Mouse (Mus musculus) midbrain, embryonic 16.5 days (tissue): ENCODE results near the gene Loxl3. TPM values are rescaled to one million over a fixed set of nuclear protein-coding genes. Genes with fewer than 3 reads are reported as not detected.

ENCODE experiments used
- ATAC-seq: fragments of 200-750 bp; cut with Nextera tagmentation; 2 replicates; pipeline ENCODE4 v1.8.0; 2017; ENCODE audit warnings: moderate TSS enrichment
- H3K27ac ChIP-seq: fragments of 300-500 bp; sonication (generic); 2 replicates; pipeline ENCODE4 v1.5.1; 2014; ENCODE audit warnings: mild to moderate bottlenecking, low read length, mixed read lengths
- H3K27me3 ChIP-seq: fragments of 300-500 bp; sonication (generic); 2 replicates; pipeline ENCODE4 v1.6.1; 2014; ENCODE audit warnings: low read depth, low read length, mixed read lengths; ENCODE audit not compliant: control insufficient read depth, insufficient read depth
- H3K36me3 ChIP-seq: fragments of 300-500 bp; sonication (generic); 2 replicates; pipeline ENCODE4 v1.6.1; 2014; ENCODE audit warnings: mild to moderate bottlenecking, low read length, moderate library complexity, mixed read lengths; ENCODE audit not compliant: control insufficient read depth, insufficient read depth
- H3K4me1 ChIP-seq: fragments of 300-500 bp; sonication (generic); 2 replicates; pipeline ENCODE4 v1.6.1; 2014; ENCODE audit warnings: mild to moderate bottlenecking, low read length, mixed read lengths; ENCODE audit not compliant: control insufficient read depth, insufficient read depth
- H3K4me2 ChIP-seq: fragments of 300-500 bp; sonication (generic); 2 replicates; pipeline ENCODE4 v1.6.1; 2014; ENCODE audit warnings: mild to moderate bottlenecking, low read length, mixed read lengths
- H3K4me3 ChIP-seq: fragments of 300-500 bp; sonication (generic); 2 replicates; pipeline ENCODE4 v1.5.1; 2014; ENCODE audit warnings: low read depth, mild to moderate bottlenecking, low read length, moderate library complexity, mixed read lengths
- H3K9ac ChIP-seq: fragments of 300-500 bp; sonication (generic); 2 replicates; pipeline ENCODE4 v1.6.1; 2014; ENCODE audit warnings: low read depth, low read length, mixed read lengths
- H3K9me3 ChIP-seq: fragments of 300-500 bp; sonication (generic); replicated peaks from 2 replicates; pipeline ENCODE4 v1.6.1; 2014; ENCODE audit warnings: mild to moderate bottlenecking, low read length, mixed read lengths; ENCODE audit not compliant: control insufficient read depth, poor library complexity, severe bottlenecking
- WGBS: fragments of 180-500 bp; shearing (Covaris S2); extraction: QIAGEN DNeasy Blood & Tissue Kit; methylation state at CpG from one replicate; pipeline ENCODE4 v1.1.7; 2014; 5-methylcytosine and 5-hydroxymethylcytosine counted together
- polyA plus RNA-seq: library from polyadenylated mRNA; unstranded; fragments of >200 nt; fragmentation: Nextera tagmentation; extraction: Ambion mirVana; gene quantifications from 2 replicates; pipeline ENCODE4 v1.2.1, GENCODE M21; 2015

Gene Loxl3
- polyA plus RNA-seq, 1 experiment from 2014 or later = 7.5 TPM

GRCm38 (mm10) chr6:83034463-83035055 lies 586 bp downstream of the Loxl3 start:
- ATAC-seq = no peak
- Histone ChIP-seq H3K9me3 (no peaks in the 10 kb centered on the region), H3K4me3 (peak overlapping the region; percentile 47; the same call in 1 of the 2 replicates), H3K9ac (no peak overlapping the region), H3K36me3 (no peaks in the 10 kb centered on the region), H3K27me3 (peaks cover 25% of the 10 kb centered on the region), H3K4me1 (peaks cover 18% of the 10 kb centered on the region), H3K27ac (no peak overlapping the region), H3K4me2 (peak overlapping the region; percentile 84)
- WGBS = 27% methylated on average over 5 of the region's 5 CpGs

GRCm38 (mm10) chr6:83037188-83037587 lies 3.2 kb downstream of the Loxl3 start:
- no peak overlapping the region for H3K4me2 ChIP-seq
- no peaks in the 10 kb centered on the region for H3K9me3 ChIP-seq
- peaks cover 18% of the 10 kb centered on the region for H3K27me3 ChIP-seq
- H3K4me1 ChIP-seq = peaks cover 18% of the 10 kb centered on the region
- no peak for ATAC-seq
- no peak overlapping the region for H3K4me3 ChIP-seq
- no peaks in the 10 kb centered on the region for H3K36me3 ChIP-seq
- WGBS = 75% methylated on average over 8 of the region's 8 CpGs
- H3K9ac ChIP-seq = no peak overlapping the region
- no peak overlapping the region for H3K27ac ChIP-seq

- no peak overlapping the region for H3K27ac ChIP-seq
- WGBS = 8% methylated on average over 24 of the region's 24 CpGs
- peak overlapping the region; percentile 38 for H3K4me3 ChIP-seq
- H3K9me3 ChIP-seq = no peaks in the 10 kb centered on the region
- no peaks in the 10 kb centered on the region for H3K36me3 ChIP-seq
- H3K9ac ChIP-seq = peak overlapping the region; percentile 59
- peaks cover 13% of the 10 kb centered on the region for H3K27me3 ChIP-seq
- peak overlapping the region; percentile 77 for H3K4me2 ChIP-seq
- peaks cover 6% of the 10 kb centered on the region; the same call in 1 of the 2 replicates for H3K4me1 ChIP-seq
- ATAC-seq = peak; percentile 71
Measured at GRCm38 (mm10) chr6:83038496-83039012, 4.6 kb downstream of the Loxl3 start.

- no peak overlapping the region for H3K4me3 ChIP-seq
- H3K27me3 ChIP-seq = no peaks in the 10 kb centered on the region
- no peaks in the 10 kb centered on the region for H3K9me3 ChIP-seq
- H3K4me1 ChIP-seq = 0 out of 2 replicates have a peak, but pooled peaks cover 2% of the 10 kb centered on the region
- H3K27ac ChIP-seq = no peak overlapping the region
- no peak overlapping the region for H3K9ac ChIP-seq
- no peak for ATAC-seq
- H3K36me3 ChIP-seq = no peaks in the 10 kb centered on the region
- H3K4me2 ChIP-seq = no peak overlapping the region
- WGBS = 82% methylated on average over 5 of the region's 5 CpGs
Measured at GRCm38 (mm10) chr6:83040601-83041000, 6.6 kb downstream of the Loxl3 start.

DNA sequence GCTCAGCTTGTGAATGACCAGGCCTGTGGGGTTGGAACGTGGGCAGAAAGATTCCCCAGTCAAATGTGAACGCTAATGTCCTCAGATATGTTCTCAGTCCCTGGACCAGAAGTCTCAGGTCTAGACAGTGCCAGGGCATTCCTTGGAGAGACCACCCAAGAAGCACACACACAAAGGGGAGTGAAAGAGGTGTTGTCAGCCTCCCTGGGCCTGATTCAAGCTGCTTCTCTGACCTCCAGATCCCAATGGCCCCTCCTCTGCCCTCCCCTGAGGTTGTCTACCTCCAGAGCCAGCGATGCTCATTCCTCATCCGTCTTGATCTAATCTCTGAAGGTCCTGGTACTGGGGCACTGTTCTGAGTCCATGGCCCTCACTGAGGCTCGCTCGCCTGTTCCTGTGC lies 9.6 kb downstream of the Loxl3 start:
- WGBS = 70% methylated on average over 6 of the region's 6 CpGs
- no peaks in the 10 kb centered on the region for H3K9me3 ChIP-seq
- H3K9ac ChIP-seq = no peak overlapping the region
- H3K27ac ChIP-seq = no peak overlapping the region
- ATAC-seq = no peak
- H3K27me3 ChIP-seq = no peaks in the 10 kb centered on the region
- H3K36me3 ChIP-seq = no peaks in the 10 kb centered on the region
- H3K4me1 ChIP-seq = no peaks in the 10 kb centered on the region
- no peak overlapping the region for H3K4me3 ChIP-seq
- H3K4me2 ChIP-seq = no peak overlapping the region

DNA sequence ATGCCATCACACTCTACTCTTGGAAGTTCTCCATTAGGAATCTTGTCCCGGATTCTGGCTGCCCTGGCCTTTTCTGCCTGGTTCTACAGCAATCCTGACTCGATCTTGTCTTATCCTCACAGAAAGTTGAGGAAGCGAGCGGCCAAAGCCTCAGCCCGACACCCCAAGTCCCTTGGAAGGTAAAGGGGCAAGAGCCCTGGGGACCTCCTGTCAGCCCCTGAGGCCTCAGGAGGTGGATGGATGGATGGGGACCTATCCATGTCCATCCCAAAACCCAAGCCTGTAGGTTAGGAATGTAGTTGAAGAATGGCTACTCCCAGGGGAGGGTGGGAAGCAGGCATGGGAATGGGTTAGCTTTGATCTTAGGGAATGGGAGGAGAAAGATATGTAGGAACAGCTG lies 10.0 kb downstream of the Loxl3 start:
- ATAC-seq = no peak
- Histone ChIP-seq H3K4me1 (no peaks in the 10 kb centered on the region), H3K27me3 (no peaks in the 10 kb centered on the region), H3K4me3 (no peak overlapping the region), H3K27ac (no peak overlapping the region), H3K36me3 (no peaks in the 10 kb centered on the region), H3K9ac (no peak overlapping the region), H3K4me2 (no peak overlapping the region), H3K9me3 (no peaks in the 10 kb centered on the region)
- WGBS = 92% methylated on average over 5 of the region's 5 CpGs

- ATAC-seq = no peak
- H3K9me3 ChIP-seq = no peaks in the 10 kb centered on the region
- no peak overlapping the region for H3K4me2 ChIP-seq
- no peak overlapping the region for H3K9ac ChIP-seq
- H3K4me1 ChIP-seq = no peaks in the 10 kb centered on the region
- H3K36me3 ChIP-seq = no peaks in the 10 kb centered on the region
- no peaks in the 10 kb centered on the region for H3K27me3 ChIP-seq
- H3K27ac ChIP-seq = no peak overlapping the region
- no peak overlapping the region for H3K4me3 ChIP-seq
- 84% methylated on average over 9 of the region's 9 CpGs for WGBS
Measured at GRCm38 (mm10) chr6:83044742-83045141, 10.8 kb downstream of the Loxl3 start.

GRCm38 (mm10) chr6:83049367-83049766 lies 15.4 kb downstream of the Loxl3 start:
- H3K4me2 ChIP-seq = no peak overlapping the region
- peaks cover 11% of the 10 kb centered on the region; the same call in 1 of the 2 replicates for H3K36me3 ChIP-seq
- 76% methylated on average over 10 of the region's 10 CpGs for WGBS
- peaks cover 11% of the 10 kb centered on the region for H3K4me1 ChIP-seq
- H3K4me3 ChIP-seq = no peak overlapping the region
- no peak for ATAC-seq
- no peak overlapping the region for H3K9ac ChIP-seq
- H3K9me3 ChIP-seq = no peaks in the 10 kb centered on the region
- no peak overlapping the region for H3K27ac ChIP-seq
- no peaks in the 10 kb centered on the region for H3K27me3 ChIP-seq

GRCm38 (mm10) chr6:83053136-83053960 lies 19.4 kb downstream of the Loxl3 start:
- peaks cover 24% of the 10 kb centered on the region for H3K4me1 ChIP-seq
- H3K9ac ChIP-seq = peak overlapping the region; percentile 96
- peak overlapping the region; percentile 83 for H3K4me2 ChIP-seq
- H3K4me3 ChIP-seq = peak overlapping the region; percentile 100
- no peaks in the 10 kb centered on the region for H3K27me3 ChIP-seq
- peak; percentile 10; the same call in 1 of the 2 replicates for ATAC-seq
- no peaks in the 10 kb centered on the region for H3K9me3 ChIP-seq
- peaks cover 18% of the 10 kb centered on the region; the same call in 1 of the 2 replicates for H3K36me3 ChIP-seq
- peak overlapping the region; percentile 87 for H3K27ac ChIP-seq
- 3% methylated on average over 26 of the region's 26 CpGs for WGBS
